Mouse (Mus musculus): Measurements from ENCODE around the gene Col4a2.

Col4a2 gene

DNA sequence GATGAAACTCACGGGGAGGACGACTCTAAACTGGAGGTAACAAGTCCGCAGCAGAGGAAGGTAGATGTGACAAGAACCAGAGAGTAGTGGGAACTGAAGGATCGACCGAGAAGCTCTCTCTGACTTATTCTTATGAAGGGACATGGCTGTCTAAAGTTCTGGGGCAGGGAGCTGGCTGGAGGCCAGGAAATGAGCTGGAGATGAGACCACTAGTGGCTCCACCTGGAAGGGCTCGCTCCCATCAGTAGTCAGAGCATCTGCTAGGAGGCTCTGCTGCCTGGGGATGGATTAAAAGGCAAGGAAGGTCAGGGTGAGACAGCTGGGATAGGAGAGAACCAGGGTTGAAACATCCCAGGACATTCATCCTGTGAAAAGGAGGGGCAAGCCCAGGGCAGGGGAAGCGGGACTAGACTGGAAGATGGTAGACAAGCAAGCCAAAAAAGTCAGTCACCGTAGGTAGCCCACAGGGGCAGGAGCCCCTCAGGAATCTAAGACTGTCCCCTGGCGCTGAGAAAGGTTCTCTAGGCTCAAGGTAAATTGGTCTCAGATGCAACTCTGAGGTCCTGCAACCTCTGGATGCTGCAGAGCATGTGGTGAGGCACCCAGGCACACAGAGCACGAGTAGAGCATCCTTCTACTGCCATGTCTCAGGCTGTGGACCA lies 16.2 kb upstream of the Col4a2 start:
- no peak for DNase-seq (ENCODE audit: low read depth, low spot score)

DNA sequence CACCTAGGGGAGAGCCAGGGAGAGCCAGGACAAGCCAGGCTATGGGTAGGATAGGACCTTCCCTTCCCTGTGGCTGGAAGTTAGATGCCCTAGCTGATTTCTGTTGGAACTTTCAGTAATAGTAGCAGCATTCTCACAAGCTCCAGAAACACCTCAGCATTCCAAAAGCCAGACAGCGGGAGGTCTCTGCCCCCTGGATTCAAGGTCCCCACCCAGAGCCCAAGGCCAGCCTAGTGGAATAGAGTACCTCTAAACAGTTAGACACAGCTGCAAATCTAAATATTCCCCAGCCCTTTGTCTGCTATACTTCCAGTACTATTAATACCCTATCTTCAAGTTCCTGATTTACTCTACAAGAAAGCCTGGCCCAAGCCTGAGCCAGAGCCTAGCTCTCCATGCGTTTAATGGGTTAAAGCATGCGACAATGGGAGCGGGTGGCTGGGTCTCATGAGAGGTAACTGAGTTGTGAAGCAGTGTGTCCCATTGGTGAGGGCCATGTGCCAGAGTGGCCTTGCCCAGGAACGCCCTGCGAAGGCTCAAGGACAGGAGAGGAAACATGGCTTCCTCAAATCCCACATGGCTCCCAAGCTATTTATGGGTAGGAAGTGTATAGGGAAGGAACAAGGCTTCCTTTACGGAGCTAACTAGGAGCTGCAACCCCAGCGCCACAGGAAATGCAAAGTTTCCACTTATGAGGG lies 15.3 kb upstream of the Col4a2 start:
- DNase-seq (ENCODE audit: low read depth, low spot score) = no peak

DNA sequence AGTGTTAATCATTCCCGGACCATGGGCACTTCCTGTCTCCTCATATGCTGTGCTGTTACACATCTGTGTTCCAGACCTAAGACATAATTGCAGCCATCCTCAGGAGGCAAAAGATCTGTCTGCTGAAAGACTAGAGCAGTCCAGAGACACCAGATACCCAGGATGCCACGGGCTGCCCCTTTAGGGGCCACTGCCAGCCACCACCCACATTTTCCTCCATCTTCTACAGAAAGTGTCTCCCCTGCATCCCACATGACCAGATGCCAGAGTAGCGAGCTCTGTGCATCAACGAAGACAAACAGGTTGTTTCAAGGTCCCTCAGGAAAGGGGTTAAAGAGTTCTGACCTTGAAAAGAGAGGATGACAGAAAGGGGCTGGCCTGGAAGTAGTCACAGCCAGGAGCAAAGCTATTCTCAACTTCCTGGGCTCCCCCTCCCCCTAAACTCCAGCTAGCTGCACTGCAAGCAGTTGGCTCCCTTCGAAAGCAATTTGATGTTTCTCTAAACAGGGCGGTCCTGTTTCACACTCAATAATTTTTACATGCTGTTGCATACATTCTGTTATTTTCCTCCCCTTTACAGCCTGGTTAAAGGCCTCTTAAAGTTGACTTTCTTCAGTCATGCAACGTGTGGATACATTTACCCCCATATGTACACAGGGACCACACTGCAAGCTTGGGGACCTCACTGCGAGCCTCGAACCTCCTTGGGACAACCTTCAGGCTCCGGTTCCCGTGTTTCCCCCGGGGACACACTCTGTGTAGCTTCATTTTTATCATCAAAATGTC lies 13.9 kb upstream of the Col4a2 start:
- DNase-seq (ENCODE audit: low read depth, low spot score) = peak; percentile 47

DNA sequence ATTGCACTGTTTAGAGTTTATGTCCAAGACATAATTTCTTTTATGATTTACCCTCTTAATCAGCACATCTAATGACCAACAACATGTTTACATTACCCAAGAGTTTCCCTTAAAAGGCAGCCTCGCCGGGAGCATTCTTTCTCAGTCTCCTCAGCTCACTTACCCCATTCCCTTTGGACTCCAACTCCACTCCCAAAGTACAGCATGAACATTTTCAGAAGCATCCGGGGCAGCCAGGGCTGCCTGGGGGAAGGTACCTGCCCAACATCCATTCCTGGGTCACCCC lies 13.3 kb upstream of the Col4a2 start:
- no peak for DNase-seq (ENCODE audit: low read depth, low spot score)

DNA sequence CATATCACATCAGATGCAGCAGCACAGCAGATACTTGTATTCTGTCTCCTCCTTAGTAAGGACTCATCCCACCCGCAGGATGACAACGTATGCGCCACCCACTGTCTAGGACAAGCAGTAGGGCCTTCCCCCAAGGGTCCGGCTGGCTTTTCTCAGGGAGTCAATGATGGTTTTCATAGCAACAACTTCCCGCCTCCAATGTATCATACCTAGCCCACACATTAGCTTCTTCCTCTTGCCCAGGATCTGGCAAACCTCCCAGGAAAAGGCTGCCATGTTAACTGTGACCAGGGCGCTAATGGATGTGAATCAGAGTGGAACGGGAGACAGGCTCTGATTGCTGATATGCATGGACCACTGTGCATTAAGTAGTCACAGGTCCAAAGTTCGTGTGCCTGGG lies 12.2 kb upstream of the Col4a2 start:
- DNase-seq (ENCODE audit: low read depth, low spot score) = no peak

DNA sequence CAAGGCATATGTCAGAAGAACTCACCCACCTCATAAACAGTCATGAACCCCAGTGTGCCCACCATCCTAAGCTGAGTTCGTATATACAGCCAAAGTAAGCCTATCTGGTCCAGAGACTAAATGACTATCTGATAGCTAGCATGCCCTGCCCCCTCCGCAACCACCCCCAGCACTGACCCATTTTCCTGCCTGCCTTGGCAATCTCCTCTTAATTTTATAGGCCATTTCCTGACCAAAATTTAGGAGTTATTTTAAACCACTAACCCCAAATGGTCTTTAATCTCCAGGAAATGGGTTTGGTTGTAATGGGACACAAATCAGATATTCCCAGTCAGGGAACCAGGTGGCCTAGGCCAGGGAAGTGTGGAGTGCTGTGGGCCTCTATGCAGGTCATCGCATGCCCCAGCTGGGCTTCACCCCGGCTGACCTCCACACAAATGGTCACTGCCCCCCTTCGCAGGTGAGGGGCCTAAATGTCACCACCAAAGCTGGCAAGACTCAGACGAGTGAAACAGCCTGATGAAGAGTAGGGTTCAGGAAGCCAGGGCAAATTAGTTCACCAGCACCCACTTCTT lies 8.5 kb upstream of the Col4a2 start:
- DNase-seq (ENCODE audit: low read depth, low spot score) = no peak

DNA sequence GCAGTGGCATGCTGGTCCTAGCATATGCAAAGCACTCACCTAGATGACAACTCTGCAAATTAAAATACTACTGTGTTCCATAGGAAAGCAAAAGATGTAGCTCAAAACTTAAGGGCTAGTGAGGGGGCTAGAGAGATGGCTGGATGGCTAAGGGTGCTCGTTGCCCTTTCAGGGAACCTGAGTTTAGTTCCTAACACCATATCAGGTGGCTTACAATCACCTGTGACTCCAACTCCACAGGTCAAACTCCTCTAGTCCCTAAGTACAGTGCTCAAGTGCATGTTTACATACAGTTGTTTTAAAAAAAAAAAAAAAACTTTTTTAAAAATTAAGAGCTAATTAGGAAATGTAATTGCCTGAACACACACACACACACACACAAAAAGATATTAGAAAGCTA lies 7.1 kb upstream of the Col4a2 start:
- no peak for DNase-seq (ENCODE audit: low read depth, low spot score)

DNA sequence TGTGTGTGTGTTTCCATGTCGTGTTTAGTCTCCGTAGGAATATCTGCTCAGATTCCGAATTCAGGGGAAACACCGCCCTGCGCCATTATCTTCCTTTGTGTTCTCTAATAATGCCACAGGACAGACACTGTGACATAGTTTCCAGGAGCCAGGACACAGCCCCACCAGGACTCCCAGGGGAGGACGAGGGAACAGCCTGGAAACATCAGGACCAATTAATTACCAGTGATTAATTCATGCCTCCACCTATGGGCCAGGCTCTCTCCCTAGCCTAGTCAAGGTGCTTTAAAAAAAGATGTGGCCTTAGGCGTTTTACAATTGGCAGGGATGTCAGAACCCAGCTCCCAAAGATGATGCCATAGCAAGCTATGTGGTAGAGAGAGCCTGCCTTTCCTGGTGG lies 5.2 kb upstream of the Col4a2 start:
- DNase-seq (ENCODE audit: low read depth, low spot score) = no peak

DNA sequence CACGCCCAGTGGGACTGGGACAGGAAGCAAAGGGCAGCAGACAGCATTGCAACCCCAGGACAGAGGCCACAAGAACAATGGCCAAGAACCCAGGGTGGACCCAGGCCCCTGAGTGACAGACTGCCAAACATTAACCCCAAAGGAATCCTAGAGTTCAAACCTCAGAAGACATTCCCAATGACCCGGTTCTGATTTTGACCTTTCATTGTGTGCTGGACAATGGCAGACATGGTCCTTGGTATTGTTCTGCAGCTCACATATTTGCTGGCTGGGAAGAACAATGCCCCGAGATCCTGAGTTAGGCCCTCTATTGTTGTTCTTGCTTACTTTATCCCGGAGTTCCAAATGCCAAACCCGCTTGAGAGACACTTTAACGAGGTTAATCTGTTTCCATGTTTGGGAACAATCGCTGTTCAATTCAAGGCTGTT lies 4.0 kb upstream of the Col4a2 start:
- DNase-seq (ENCODE audit: low read depth, low spot score) = peak; percentile 50

DNA sequence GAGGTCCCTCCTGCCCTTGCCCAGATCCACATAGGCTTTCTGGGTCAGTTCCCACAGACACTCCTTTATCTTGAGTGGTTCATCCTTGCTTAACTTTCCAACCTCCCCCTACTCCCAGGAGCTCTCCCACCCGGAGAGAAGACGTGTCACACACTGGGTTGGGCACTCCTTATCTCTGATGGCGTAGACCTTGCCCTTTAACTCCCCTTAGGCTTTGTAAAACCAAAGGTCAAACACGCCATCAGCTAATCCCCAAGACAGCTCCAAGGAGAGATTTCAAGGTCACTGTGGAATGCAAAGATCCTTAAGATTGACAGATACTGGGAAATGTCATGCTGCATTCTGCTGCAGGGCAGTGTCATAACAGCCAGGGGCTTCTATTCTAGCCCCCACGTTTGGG lies 3.4 kb upstream of the Col4a2 start:
- DNase-seq (ENCODE audit: low read depth, low spot score) = no peak

DNA sequence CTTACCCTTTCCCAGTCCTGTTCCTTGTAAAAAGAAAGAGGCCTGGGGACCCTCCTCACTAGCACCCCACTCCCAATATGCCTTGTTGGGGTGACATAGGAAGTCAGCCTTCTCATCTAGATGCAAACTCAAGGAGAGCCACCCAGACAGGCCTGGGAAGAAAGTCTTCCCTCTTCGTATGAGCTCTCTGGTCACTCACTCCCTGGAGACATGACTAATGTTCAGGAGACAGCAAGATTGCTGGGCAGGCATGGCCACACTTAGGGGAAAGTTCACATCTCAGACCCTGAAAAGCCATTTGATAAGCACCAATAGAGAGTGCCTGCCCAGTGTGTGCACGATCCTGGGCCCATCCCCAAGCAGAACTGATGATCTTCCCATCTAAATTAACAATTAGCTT lies 2.6 kb upstream of the Col4a2 start:
- DNase-seq (ENCODE audit: low read depth, low spot score) = no peak

DNA sequence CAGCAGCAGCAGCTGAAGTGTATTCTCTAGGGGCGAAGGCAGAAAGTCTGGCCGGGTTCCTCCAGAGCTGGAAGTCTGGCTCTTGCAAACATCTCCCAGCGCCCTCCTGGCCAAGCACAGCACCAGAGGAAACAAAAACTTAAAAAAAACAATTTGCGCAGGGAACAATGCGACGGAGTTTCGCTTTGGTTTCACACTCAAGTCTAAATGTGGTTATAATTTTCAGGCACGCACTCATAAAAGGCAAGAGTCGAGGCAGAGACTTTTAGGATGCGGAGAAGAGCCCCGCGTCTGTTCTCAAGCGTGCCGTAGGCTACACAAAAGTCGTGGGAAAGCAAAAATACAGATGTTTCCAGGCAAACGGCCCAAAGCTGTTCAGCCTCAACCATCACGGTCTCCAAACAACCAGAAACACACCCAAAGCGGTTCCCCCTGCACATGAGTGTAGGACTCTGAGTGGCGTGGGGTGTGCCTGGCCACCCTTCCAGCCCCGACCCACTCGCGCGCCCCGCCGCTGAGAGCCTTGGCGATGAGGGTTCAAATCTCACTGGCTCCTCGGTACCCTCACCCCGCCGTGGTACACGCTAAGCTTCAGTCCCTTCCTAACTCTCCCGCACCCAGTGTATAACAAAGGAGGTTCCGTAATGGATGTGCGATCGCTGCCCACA lies 790 bp upstream of the Col4a2 start:
- DNase-seq (ENCODE audit: low read depth, low spot score) = peak; percentile 27

DNA sequence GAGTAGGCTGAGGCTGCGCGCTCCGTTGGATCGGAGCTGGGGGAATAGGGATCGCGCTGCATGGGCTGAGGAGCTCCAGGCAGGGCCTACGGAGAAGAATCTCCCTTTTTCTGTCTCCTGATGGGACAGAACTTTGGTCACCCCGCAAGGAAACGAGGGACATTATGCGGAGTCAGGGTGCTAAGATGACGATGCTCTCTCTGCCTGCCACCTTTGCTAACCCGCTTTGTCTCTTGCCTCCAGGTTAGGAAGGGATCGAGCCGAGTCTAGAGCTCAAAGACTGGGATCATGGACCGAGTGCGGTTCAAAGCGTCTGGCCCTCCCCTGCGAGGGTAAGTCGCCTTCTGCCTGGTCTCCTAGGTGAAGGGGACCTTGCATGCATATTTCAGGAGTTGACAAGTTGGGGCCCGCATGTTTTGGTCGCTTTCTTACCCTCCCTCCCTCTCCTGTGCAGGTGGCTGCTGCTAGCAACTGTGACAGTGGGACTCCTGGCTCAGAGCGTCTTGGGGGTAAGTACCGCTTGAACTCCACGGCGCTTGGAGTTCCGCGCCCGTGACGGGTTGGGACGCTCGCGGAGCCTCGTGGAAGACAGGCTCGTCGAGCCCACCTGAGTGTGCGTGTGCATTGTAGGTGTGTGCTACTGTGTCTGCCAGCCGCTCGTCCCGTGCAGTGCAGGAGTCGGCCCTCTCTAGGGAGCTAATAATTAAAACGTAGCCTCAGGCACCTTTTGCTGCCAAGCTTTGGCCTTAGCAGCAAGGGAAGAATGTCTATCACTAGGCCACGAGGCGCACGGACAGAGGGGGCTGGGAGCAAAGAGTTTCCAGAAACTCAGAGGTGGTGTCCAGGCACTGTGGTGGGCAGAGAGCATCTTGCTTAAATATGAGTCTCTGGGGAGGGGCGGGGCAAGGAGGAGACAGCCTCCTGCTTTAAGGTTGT lies 839 bp downstream of the Col4a2 start:
- DNase-seq (ENCODE audit: low read depth, low spot score) = peak; percentile 37

DNA sequence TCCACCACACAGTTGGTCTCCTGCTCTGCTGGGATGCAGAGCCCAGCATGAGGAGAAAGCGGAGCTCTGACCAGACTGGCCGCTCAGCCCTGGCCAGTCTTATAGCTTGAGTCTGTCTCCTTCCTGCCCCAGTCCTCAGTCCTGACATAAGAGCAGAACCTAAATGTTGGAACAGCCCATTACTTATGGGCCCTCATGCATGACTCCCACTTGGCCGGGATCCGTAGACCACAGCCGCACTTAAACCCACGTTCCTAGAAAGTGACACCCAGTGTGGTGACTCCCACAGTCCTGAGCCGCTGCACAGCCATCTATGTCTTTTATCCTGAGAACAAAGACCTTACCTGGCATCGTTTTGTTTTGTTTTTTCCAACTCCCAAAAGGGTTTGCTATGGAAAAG lies 2.0 kb downstream of the Col4a2 start:
- DNase-seq (ENCODE audit: low read depth, low spot score) = no peak

DNA sequence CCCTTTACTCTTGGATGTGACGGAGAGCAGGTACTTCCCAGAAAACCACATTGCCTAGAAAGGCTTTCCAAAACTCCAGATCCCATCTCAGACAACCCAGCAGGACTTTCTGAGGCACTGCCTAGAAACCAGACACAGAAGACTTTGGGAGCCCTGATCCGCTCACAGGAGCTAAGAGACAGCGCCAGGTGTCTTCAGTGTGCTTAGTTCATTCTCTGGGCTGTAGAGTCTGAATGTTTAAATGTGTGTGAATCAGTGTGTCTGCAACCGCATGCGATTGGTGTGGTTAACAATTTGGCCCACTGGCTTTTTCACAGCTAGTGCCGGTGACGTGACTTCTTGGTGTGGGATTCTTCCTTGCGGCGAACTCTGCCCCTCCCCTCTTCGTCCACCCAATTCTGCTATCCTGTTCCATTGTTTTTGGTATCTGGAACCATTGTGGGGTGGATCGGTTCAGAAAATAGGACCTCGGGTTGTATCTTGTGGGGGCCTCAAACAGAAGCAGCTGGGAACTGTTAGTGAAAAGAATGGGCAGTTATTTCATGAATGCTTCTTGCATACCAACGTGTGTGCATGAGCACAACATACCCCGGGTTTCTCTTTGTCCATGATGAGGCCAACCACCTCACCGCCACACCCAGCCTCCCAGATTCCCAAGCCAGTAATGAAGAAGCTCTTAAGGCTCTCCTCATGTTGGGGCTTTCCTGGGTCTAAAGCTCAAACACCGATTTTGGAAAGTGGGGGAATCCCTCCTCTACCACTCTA lies 2.8 kb downstream of the Col4a2 start:
- no peak for DNase-seq (ENCODE audit: low read depth, low spot score)

DNA sequence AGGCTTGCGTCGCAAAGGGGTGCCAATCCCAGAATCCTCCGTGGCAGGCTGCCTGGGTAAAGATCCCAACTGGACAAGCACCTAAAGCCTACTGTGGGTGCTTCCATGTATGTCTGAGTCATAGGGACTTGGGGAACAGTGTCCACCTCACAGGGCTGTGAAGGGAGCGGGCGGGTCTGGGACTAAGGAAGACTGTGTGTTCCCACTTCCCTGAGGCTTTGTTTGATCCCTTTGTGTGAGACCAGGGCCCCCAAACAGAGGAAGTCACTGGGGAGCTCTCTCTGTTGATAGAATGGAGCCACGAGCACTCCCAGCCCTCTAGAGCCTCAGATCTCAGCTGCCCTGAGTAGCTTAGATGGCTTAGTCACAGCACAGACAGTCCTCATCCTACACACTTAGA lies 3.5 kb downstream of the Col4a2 start:
- no peak for DNase-seq (ENCODE audit: low read depth, low spot score)

DNA sequence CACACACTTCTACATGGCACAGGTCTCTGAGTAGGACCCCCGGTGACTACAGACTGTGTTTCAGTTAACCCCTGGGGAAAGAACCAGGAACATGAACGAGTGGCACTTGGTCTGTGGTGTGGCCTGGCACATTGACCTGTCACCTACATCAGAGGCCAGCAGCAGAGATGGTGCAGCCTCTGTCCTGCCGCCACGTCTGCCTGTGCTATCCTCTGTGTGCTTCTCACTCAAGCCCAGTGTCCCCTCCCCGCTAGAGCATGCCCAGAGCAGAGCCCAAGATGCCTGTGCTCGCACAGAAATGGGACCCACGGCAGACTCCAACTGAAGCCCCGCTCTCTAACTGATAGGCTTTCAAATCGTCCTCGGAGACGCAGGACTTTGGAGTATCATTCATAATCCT lies 6.8 kb downstream of the Col4a2 start:
- DNase-seq (ENCODE audit: low read depth, low spot score) = no peak

DNA sequence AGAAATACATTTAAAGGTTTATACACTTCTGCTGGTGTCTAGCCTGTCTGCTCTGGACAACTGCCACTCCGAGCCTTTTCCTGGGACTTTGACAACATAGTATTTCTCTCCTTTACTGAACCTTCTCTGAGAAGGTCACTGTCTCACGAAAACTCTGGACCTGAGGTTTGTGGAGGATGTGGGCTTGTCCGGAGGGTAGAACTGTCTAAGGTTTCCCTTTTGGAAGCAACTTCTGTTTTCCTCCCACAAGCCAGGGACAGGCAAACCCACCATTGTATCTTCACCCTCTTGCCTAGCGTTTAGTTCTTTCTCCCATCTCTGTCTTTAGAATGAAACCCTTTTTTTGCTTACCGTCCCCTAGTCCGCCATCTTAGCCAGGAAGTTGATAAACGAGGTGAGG lies 9.2 kb downstream of the Col4a2 start:
- DNase-seq (ENCODE audit: low read depth, low spot score) = no peak

DNA sequence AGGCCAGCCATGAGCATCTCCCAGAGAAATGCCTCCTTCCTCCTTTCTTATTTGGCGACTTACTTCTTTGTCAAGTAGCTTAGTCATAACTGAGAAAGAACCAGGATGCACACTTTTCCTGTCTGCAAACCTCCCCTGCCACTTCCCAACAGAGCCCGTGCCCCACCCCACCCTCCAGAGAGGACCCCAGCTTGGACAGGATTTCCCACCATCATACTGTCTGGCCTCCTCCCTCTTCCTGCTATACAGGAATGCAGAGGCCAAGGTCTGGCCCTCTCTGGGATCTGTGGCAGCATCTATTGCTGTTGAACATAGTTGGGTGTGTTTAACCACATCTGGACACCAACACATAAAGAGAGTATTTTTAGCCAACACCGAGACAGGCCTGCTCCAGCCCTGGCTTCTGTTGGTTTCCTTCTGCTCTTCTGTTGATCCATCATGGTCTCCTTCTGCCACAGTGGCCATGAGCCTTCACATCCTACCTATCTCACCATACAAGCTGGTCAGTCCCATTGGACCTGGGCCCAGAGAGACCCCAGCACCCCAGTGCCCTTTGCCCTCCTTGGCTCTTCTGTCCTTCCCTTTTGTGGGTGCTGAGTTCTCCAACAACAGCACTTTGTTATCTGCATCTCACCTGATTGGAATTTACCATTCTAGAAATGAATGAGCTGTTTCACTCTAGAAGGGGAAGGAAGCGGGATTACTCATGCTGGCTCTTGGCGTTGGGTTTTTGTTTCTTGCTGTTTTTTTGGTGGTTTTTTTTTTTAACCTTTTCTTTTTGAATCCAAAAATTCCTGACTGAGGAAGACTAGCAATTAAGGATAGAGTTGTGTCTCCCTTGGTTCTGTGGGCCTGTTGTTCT lies 10.3 kb downstream of the Col4a2 start:
- no peak for DNase-seq (ENCODE audit: low read depth, low spot score)

All from mesoderm, embryonic 11.5 days (tissue).